Mouse (Mus musculus) ES-Bruce4 (cell line): ENCODE results near the gene Nfil3. TPM values are rescaled to one million over a fixed set of nuclear protein-coding genes. Genes with fewer than 3 reads are reported as not detected.
A peak's percentile ranks its signal among the peaks of the same experiment; 100 is the strongest.

Experiments used
- H3K27ac ChIP-seq: 2 replicates; pipeline ENCODE4 v1.5.1; 2012; ENCODE audit warnings: low read length, inconsistent platforms; ENCODE audit not compliant: insufficient read depth
- H3K27me3 ChIP-seq: 2 replicates; pipeline ENCODE4 v1.6.1; 2012; ENCODE audit warnings: mild to moderate bottlenecking, low read length, inconsistent platforms; ENCODE audit not compliant: control insufficient read depth, poor library complexity, insufficient read depth, severe bottlenecking
- H3K36me3 ChIP-seq: 2 replicates; pipeline ENCODE4 v1.6.1; 2012; ENCODE audit warnings: inconsistent platforms, mild to moderate bottlenecking, low read length, moderate library complexity; ENCODE audit not compliant: control insufficient read depth, poor library complexity, insufficient read depth, severe bottlenecking
- H3K4me1 ChIP-seq: one replicate; pipeline ENCODE4 v1.8.1; 2011; ENCODE audit warnings: low read length; ENCODE audit not compliant: control insufficient read depth, insufficient read depth
- H3K4me3 ChIP-seq: 2 replicates; pipeline ENCODE4 v1.5.1; 2011; ENCODE audit warnings: low read depth, mild to moderate bottlenecking, low read length
- H3K9ac ChIP-seq: 2 replicates; pipeline ENCODE4 v1.6.1; 2012; ENCODE audit warnings: low read depth, mild to moderate bottlenecking, inconsistent platforms; ENCODE audit not compliant: poor library complexity, severe bottlenecking
- H3K9me3 ChIP-seq: replicated peaks from 2 replicates; pipeline ENCODE4 v1.6.1; 2012; ENCODE audit warnings: mild to moderate bottlenecking, low read length, inconsistent platforms; ENCODE audit not compliant: control insufficient read depth, poor library complexity, insufficient read depth, severe bottlenecking
- CTCF ChIP-seq: IDR thresholded peaks from one replicate; pipeline ENCODE4 v1.8.1; 2011; ENCODE audit warnings: low read depth, low read length
- EP300 ChIP-seq: IDR thresholded peaks from 2 replicates; pipeline ENCODE4 v1.6.1; 2011; ENCODE audit warnings: low read depth, low read length; ENCODE audit not compliant: insufficient read depth
- POLR2A ChIP-seq: IDR thresholded peaks from one replicate; pipeline ENCODE4 v1.8.1; 2011; ENCODE audit warnings: low read length; ENCODE audit not compliant: insufficient read depth
- polyA plus RNA-seq: library from polyadenylated mRNA; stranded (reverse); fragments of >200 nt; gene quantifications from 2 replicates; pipeline ENCODE4 v1.2.4, GENCODE M21; 2011; ENCODE audit warnings: low read depth; ENCODE audit not compliant: missing spikeins, insufficient read depth, insufficient read length

Gene Nfil3
- polyA plus RNA-seq, 1 experiment = 3.9 TPM

- Histone ChIP-seq H3K36me3 (no peaks in the 10 kb centered on the region; the same call in 1 of the 2 replicates), H3K27ac (no peak overlapping the region), H3K9me3 (no peaks in the 10 kb centered on the region), H3K27me3 (no peaks in the 10 kb centered on the region), H3K9ac (no peak overlapping the region), H3K4me1 (no peaks in the 10 kb centered on the region), H3K4me3 (no peak overlapping the region)
- no peak for TF ChIP-seq CTCF
- no peak for TF ChIP-seq POLR2A
- TF ChIP-seq EP300 = no peak
These were observed 10.0 kb downstream of the Nfil3 start for GRCm38 (mm10) chr13:52970876-52971275.

GRCm38 (mm10) chr13:52962922-52963321 lies 18.0 kb downstream of the Nfil3 start:
- no peaks in the 10 kb centered on the region; the same call in 1 of the 2 replicates for H3K9me3 ChIP-seq
- no peaks in the 10 kb centered on the region for H3K27me3 ChIP-seq
- H3K4me1 ChIP-seq = no peaks in the 10 kb centered on the region
- no peaks in the 10 kb centered on the region; the same call in 1 of the 2 replicates for H3K36me3 ChIP-seq
- H3K4me3 ChIP-seq = no peak overlapping the region
- TF ChIP-seq POLR2A = no peak
- TF ChIP-seq CTCF = no peak
- TF ChIP-seq EP300 = no peak
- H3K9ac ChIP-seq = no peak overlapping the region
- H3K27ac ChIP-seq = no peak overlapping the region

GRCm38 (mm10) chr13:52962361-52962760 lies 18.5 kb downstream of the Nfil3 start:
- Histone ChIP-seq H3K9me3 (no peaks in the 10 kb centered on the region; the same call in 1 of the 2 replicates), H3K4me3 (no peak overlapping the region), H3K27ac (no peak overlapping the region), H3K27me3 (no peaks in the 10 kb centered on the region), H3K36me3 (no peaks in the 10 kb centered on the region), H3K4me1 (no peaks in the 10 kb centered on the region), H3K9ac (no peak overlapping the region)
- no peak for TF ChIP-seq POLR2A
- no peak for TF ChIP-seq EP300
- TF ChIP-seq CTCF = no peak

- Histone ChIP-seq H3K9me3 (no peaks in the 10 kb centered on the region; the same call in 1 of the 2 replicates), H3K4me3 (no peak overlapping the region), H3K36me3 (no peaks in the 10 kb centered on the region), H3K9ac (no peak overlapping the region), H3K27ac (no peak overlapping the region), H3K4me1 (no peaks in the 10 kb centered on the region), H3K27me3 (no peaks in the 10 kb centered on the region)
- TF ChIP-seq POLR2A (no peak), CTCF (no peak), EP300 (no peak)
These were observed 26.9 kb downstream of the Nfil3 start for GRCm38 (mm10) chr13:52953779-52954553.

- Histone ChIP-seq H3K27me3 (no peaks in the 10 kb centered on the region), H3K36me3 (no peaks in the 10 kb centered on the region), H3K9me3 (no peaks in the 10 kb centered on the region), H3K4me1 (no peaks in the 10 kb centered on the region), H3K27ac (peak overlapping the region; percentile 7), H3K9ac (no peak overlapping the region), H3K4me3 (no peak overlapping the region)
- TF ChIP-seq EP300 (no peak), POLR2A (no peak), CTCF (no peak)
These were observed 31.7 kb downstream of the Nfil3 start for GRCm38 (mm10) chr13:52949211-52949610.

GRCm38 (mm10) chr13:52947545-52947944 lies 33.3 kb downstream of the Nfil3 start:
- no peak for TF ChIP-seq EP300
- H3K27ac ChIP-seq = no peak overlapping the region
- H3K4me3 ChIP-seq = no peak overlapping the region
- no peaks in the 10 kb centered on the region for H3K4me1 ChIP-seq
- H3K9me3 ChIP-seq = no peaks in the 10 kb centered on the region
- no peak overlapping the region for H3K9ac ChIP-seq
- no peaks in the 10 kb centered on the region for H3K36me3 ChIP-seq
- no peaks in the 10 kb centered on the region for H3K27me3 ChIP-seq
